Mouse (Mus musculus): ENCODE data around the gene Rerg. TPM values are rescaled to one million over a fixed set of nuclear protein-coding genes. Genes with fewer than 3 reads are reported as not detected.
A peak's percentile ranks its signal among the peaks of the same experiment; 100 is the strongest.

Rerg gene
- total RNA-seq, 4 experiments from 2014 or later = 112 to 256 (median 151) TPM

DNA sequence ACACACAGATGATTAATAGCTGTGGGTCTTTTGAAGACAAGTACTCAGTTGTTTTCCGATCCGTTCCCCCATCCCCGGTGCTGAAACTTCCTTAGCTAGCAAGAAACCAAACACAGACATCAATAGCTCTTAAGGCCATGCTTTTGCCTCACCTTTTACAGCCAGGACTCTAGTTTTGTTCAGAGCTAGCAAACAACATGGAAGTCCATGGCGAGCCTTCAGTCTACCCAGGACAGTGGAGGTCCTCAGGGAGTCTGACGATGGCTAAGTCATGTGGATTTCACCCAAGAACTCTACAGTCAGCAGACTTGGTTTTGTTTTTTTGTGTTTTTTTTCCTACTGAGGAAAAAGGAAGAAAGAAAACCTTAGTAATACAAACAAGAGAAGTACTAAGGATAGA, 43.4 kb downstream of the Rerg start:
- DNase-seq = no peak

DNA sequence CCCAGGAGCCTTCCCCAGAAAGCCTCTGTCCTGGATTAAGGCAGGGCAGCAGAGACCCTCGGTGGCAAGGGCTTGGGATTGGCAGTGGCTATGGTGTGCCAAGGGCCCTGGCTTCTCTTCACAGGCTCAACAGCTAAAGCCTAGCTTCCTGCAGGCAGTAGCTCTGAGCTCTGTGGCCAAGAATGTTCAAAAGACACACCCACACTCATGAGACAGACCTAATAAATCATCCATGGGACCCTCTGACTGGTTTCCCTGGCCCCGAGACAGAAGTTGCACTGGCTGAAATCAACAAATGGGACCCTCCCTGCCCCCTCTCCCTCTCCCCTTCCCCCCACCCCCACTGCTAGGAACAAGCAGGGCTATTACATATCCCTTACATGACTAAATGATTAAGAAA, 44.1 kb downstream of the Rerg start:
- no peak for DNase-seq

DNA sequence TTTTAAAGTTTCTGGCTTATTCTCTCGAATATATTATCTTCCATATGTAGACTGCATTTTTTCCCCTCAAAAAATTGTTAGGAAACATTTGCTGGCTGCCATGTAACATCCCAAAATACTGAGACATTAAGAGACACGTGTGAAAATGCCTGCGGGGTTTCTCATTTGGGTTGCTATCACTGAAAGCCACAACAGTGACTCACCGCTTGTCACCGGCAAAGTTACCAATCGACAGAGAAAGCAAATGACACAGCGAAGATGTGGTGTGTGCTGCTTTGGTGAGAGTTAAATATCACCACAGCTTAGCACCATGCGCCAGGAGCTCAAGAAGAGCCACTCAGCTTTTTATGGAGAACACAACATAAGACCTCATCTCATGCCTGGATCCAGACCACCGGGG, 44.9 kb downstream of the Rerg start:
- DNase-seq = no peak

DNA sequence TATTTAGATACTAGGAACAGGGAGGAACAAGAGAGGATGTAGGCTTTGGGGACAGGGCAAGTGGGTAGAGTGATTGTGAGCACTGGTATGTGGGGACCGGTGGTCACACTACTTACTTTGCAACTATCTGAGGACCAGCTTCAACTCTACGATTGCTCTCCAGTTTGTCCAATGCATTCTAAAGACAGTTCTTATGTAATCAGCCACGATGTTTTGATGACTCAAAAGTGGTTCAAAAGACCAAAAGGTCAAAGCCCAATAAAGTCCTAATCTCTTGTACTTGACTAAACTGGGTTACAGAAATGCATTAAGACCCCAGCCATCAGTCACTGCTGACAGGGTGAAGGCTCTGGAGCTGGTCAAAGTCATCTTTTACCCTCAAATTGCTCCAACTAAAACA, 45.3 kb downstream of the Rerg start:
- no peak for DNase-seq

DNA sequence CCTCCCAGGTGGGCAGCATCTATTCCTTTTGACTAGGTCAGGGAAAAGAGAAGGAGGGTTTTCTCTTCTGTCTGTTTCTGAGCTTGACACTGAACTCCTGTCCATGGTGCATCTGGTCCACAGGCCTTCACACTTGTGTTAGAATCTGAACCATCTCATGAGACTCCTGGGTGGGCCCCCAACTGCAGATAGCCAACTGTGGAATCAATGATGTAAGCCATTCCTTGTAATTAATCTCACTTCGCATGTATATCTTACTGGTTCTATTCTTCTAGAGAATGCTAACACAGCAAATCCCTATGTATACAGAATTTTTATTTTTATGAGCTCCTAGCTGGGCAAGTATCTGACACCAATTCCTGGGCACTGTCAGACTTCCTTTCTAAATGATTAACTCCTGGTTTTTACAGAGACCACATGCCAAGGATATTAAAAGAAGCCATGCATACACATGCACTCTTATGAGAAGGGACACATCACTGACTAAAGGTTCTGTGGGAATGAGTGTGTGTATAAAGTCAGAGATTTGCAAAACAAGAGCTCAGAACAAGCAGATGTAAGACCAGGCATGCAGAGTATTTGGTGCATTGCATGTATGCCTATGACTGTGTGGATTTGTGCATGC, 53.3 kb downstream of the Rerg start:
- DNase-seq = no peak

DNA sequence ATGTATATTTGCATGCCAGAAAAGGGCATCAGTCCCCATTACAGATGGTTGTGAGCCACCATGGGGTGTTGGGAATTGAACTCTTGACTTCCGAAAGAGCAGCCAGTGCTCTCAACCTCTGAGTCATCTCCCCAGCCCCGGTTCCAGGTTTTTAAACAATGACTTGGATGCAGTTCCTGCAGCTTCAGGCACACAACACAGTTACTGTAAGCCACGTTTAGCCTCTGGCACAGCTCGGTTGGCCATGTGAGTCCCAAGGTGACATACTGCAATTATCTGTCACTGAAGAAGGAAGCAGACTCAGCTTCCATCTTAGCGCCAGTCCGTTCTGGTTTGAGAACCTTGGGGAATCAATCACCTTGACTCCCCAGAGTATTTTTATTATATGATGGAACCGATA, 55.4 kb downstream of the Rerg start:
- DNase-seq = no peak

DNA sequence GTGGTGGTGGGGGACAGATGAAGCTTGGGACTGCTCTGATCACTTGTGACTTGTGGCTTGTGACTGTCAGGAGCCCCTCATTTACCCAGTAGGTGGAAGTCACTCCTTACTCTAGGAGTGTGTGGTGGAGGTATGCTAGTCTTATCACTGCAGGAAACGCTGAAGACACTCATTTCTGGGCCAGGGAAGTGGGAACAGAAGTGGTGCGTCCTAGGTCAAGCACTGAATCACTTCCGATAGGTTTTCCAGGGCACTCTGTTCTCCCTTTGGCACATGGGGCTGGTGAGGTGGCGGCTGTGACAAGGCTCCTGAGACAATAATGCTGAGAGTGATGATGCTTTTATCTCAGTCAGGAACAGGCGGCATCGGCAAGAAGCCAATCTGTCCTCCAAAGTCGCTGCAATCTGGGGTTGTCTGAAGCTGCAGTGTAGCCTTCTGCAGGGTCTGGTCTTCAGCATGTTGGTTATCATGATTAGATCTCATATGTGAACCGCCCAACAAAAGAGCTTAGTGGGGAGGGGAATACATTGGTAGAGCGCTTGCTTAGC, 59.0 kb downstream of the Rerg start:
- peak; percentile 60 for DNase-seq

DNA sequence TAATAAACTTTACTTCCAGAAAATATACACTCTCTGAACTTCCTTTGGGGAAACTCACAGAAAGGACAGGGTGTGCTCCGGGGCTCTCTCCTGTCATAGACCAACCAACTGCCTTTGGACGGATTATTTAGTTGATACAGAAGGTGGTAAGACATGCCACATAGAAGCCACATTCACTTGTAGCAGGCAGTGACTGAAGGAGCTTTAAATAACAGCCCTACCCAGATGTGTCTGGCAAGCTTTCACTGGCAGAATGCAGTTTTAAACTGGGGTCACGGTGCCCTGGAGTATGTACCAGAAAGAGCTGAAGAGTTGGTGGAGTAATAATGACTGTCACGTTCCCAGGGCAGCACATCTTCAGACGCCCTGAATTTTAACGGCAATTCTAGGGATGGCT, 59.5 kb downstream of the Rerg start:
- DNase-seq = no peak

DNA sequence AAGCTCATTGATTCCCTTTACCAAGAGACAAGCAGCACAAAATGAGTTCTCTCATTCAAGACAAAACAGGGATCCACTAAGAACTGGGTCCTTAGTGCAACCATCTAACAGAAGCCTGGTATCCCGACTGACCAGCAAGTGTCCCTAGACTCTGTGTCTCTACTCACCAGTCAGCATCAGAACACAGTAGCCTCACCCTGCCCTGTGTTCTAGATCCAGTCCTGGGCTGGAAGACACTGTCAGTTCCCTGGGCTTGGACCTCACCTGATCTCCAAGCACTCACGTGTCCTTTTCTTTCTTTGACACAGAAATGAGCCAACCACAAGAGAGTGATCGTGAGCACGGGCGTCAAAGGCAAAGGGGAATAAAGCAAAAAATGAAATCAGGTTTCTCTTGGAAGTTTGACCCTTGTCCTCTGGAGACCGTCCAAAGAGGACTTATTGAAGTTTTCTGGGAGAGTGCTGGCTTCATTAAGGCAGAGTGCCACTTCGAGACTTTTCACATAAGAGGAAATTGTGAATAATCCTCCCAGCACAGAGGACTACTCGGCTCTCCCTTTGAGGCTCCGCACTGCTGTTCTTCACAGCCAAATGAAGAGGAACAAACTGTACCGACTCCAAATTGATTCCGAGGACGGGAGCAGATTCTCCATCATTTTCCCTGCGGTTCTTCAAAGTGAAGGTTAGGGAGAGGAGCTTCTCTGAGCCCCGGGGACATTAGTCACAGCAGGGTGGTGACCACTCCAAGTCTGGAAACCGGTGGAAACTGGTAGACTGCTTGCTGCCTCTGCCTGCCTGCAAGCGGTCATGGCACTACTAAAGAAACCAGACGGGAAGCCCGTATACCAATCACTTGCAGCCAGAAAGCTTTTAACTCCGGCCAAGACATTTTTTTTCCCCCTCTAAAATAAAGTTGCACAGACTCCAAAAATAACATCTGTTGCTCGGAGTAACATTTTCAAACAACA, 60.2 kb downstream of the Rerg start:
- DNase-seq = peak; percentile 78

DNA sequence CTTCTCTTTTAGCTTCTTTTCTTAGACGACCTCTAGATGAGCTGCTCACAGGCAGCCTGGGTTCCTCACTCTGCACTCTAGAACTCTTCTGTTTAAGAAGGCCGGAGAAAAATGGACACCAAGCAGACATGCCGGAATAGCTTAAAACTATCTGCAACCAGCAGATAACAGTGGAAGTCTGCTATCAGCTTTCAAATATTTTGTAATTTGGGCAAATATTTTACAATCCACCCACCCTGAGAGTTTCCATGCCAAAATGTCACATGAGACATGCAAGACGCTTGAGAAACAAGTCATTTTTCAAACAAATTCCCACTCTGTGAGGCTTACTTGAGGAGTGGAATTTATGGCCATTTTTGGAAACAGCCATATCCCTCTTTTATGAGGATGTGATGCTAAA, 65.0 kb downstream of the Rerg start:
- no peak for DNase-seq

DNA sequence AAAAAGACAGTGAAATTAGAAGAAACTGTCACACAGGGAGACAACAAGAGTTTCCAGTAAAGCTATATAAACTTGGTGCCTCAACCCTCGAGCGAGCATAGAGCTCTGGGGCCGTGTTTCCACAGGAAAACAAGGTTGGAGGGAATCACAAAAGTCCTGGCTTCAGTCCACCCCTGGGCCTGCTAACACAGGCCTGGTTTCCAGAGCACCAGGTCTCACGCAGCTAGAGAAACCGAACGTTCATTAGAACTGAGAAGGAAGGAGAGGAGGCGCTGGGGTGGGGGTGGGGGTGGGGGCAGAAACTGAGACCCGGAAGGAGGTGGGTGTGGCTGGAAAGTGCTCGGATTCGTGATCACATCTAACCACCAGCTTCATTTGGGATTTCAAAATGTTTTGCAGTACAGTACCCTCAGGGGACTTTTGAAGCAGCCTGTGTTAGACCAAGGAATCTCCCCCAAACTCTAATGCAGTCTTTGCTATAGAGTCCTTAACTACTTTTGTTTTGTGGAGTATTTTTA, 67.6 kb downstream of the Rerg start:
- no peak for DNase-seq

DNA sequence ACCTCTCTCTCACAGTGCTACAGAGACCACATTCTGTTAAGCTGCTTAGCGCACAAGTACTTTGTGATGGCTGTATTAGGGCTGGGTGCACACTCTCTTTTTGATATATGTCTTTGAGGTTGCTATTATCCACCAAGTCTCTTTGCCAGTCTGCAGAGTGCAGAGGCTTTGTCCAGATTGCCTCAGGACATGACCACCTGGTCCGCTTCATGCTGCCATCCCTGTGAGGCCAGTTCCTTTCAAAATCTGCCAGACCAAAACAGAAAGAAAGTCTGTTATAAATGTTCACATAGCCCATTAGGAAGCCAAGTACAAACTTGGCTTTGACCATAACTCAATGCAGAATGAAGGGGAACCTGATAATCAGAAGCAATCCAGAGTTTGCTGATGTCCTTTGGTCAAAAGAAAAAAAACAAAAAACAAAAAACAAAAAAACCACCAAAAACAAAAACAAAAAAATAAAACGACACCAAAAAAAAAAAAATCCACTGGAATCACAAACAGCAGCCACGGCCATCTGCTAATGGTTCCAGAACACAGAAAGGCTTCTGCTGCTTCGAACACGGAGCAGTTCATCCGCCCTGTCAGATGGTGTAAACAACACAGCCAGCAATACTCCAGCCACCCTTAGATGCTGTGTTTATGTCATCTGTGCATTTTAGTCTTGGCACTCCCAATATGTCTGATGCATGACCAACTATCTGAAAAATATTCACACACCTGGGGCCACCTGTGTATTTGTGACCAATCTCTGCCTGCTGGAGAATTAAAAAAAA, 68.2 kb downstream of the Rerg start:
- no peak for DNase-seq

DNA sequence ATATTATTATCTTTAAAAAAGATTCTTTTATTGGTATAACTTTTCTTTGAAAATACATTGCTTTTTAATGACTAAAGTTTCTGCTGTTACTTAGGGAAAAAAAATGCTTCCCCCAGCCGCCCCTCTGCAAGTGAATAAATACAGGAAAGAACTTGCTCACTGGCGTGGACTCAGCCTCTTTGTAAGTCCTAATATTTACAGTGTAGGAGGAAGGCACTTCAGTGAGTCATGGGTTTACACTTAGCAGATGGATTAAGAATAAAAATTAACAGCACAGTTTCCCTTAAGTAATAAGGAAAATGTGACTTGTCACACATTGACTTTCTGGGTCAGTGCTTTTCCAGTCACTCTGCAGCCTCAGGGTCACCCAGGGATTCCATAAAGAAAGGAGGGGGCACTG, 70.0 kb downstream of the Rerg start:
- DNase-seq = no peak

DNA sequence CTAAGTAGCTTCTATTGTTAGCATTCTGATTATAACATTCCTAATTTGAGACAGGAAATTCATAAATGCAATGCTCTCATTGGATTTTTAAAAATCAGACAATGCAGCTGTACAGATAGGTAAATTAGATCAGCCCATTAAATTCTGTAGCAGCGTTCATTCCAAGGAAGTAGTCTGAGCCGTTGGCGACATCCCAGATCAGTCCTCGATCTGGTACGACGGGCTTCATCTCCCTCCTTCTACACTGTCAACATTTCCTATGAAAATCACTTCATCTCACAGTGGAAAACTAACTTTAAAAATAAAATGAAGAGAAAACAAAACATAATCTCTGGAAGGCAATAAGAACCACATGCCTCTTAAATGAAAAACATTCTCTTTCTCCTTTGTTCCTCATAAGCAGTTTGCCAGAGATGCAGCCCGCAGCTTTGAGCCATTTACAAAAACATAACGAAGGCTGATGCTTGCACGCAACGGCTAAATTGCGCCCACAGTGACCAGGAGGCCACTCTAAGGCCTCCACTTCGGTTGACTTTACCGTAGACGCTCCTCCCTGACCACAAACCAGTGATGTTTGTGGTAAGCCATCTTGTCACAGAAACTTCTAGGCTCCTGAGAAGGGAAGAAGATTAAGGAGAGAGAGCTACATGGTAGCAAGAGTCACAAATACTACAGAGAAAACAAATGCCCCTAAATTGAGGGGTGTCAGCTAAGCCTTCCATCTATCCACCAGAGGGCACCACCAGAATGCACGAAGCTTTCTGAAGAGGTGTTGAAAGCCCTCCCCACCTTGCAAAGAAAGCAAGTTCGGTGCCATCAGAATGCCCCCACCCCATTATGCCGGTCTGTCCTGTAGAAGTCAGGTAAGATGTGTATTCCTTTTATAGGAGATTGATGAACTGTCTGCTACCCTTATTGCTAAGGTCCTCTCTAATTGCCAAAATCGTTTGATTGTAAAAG, 71.8 kb downstream of the Rerg start:
- no peak for DNase-seq

DNA sequence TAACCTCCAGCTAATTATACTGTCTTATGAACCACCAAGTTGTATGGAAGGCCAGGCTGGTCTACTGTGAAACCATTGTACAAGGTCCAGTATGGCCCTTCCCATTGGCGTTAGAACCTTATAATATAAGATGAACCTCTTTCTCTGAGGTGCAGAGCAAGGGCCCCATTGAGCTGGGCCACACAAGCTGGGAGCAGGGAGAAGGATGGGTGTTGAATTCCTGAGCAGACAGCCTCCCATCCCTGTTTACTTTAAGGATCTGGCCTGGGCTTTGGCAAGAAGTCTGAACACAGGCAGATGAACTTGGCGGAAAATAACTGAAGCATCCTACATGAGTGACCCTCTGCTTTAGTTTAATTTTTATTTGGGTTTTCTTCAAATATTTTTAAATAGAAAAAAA, 75.8 kb downstream of the Rerg start:
- no peak for DNase-seq

DNA sequence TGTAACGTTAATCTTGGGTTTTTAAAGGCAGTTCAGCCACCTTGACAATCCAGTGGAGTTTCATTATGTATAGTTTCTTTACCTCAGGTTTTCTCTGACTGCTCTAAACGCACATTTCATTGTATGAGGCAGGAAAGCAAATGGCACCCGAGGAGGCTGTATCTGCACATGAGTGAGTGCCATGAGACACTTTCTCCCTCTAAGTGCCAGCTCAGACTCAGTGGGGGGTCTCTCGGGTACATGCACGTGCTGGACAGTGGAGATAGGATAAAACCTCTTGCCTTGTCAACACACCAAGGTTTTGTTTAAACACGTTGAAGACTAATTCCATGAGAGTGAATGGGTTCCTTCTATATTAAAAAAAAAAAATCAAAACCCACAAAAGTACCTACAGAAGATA, 81.8 kb downstream of the Rerg start:
- DNase-seq = no peak

DNA sequence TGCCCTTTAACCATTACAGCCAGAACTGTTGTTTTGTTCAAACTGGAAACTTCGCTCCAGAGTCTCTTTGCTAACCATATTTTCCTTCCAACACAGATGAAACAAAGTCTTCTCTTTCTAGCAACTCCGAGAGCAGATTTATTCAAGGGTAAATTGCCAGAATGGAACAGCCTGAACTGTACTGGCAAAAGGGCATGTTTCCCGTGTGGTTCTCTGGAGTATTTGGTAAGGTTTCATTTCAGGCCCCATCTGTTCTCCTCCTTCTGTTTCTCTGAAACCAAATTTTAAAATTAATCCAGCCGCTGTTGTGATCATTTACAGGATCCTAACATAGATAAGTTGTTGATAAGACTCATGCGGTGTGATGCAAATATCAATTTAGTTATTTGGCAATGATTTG, 82.3 kb downstream of the Rerg start:
- DNase-seq = no peak

DNA sequence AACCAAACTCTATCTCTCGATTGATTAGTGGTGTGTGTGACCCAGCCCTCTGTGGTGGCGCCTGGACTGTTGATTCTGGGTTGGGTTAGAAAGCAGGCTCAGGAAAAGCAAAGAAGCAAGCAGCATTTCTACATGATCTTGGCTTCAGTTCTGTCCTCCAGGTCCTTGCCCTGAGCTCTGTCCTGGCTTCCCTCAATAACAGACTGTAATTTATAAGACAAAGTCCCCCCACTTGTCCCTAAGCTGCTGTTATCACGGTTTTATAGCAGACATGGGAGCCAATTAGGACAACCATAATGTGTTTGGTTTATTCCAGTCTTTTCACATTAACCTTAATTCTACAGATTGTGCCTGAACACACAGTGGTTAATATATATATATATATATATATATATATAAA, 82.8 kb downstream of the Rerg start:
- no peak for DNase-seq

DNA sequence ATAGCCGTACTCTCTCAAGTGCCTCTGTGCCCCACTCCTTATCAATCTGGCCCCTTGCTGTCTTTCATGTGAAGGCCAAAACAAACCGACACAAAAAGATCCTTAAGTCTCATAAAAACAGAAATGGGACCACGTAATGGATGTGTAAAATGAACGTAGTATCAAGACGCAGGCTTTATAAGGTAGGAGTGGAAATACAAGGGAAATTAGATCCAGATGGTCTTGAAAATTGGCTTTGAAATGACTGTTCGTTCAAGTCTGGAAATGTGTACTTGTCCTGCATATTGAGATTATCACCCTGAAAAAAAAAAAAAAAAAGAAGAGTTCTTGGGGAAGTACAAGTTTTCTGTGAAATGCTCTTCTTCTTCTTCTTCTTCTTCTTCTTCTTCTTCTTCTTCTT, 90.6 kb downstream of the Rerg start:
- no peak for DNase-seq

DNA sequence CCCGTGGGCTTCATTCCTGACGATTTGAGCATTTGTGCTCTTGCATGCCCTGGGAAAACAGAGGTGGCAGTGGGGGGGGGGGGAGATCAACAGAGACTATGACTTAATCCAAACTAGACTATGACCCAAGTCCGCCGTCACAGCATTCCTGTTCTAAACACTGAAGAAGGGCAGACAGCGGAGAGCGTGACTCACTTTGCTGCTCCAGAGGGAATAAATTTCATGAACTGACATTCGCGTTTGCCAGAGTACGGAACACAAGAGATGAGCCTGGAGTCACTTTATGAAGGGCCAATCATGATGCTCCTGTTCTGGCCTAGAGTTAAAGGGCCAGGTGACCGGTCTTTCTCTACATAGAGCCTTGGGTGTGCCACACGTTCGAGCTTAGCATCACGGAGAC, 93.6 kb downstream of the Rerg start:
- peak; percentile 40 for DNase-seq

DNA sequence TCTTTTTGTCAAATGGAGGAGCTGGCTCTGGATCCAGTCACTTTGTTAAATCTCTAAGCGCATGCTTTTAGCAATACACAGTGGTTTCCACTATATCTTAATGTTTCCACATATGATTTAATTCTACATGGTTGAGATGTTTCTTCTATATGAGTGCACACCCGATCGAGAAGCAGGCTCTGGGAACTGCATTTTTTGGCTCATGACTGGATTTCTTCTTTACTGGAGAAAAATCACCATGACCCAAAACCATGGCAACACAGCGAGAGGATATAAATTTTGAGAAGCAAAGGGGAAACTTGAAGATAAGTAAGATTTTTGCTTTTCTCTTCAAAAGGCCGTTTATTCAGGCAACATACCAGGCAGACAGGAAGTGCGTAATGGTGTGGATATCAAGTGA, 94.1 kb downstream of the Rerg start:
- no peak for DNase-seq

DNA sequence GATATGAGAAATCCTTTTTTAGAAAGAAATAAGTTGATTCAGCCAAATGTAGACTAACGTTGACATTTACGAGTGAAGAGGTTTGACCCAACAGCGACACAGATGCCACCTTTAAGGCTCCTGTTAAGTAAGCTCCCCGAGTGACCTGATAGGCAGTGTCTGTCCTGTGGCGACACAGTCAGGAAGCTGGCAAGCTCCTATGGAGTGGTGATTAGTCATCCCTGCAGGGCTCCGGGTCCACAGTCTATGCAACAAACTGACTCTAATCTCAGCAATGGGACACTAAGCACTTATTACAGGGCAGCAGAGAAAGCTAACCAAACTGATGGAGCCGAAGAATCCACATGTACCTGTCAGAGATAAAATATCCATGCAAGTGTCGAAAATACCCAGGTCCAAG, 98.0 kb downstream of the Rerg start:
- DNase-seq = no peak
